Mouse (Mus musculus) CH12.LX (cell line): ENCODE results near the gene Sh3bp5. TPM values are rescaled to one million over a fixed set of nuclear protein-coding genes. Genes with fewer than 3 reads are reported as not detected.

Experiments used
- DNase-seq: peaks from one replicate; pipeline ENCODE4 v3.0.0-alpha.2; 2013; ENCODE audit errors: extremely low read depth
- H3K27ac ChIP-seq: 2 replicates; pipeline ENCODE4 v1.5.1; 2012; ENCODE audit warnings: low read depth, mild to moderate bottlenecking, control low read depth, moderate library complexity; ENCODE audit not compliant: insufficient read depth
- H3K27me3 ChIP-seq: replicated peaks from 2 replicates; pipeline ENCODE3; 2012; ENCODE audit warnings: inconsistent platforms
- H3K36me3 ChIP-seq, 2 experiments: replicated peaks in 1 of 2; 2 replicates each; pipeline versions ENCODE3 to v1.6.1; 2012; ENCODE audit warnings: inconsistent platforms in 1 of 2, low read length in 1 of 2, mild to moderate bottlenecking in 1 of 2, mixed read lengths in 1 of 2, moderate library complexity in 1 of 2; ENCODE audit not compliant: control insufficient read depth in 1 of 2, insufficient read depth in 1 of 2
- H3K4me1 ChIP-seq, 2 experiments: 2 replicates each; pipeline ENCODE4 v1.6.1; 2012; ENCODE audit warnings: inconsistent platforms in 1 of 2, moderate library complexity in 1 of 2; ENCODE audit not compliant: insufficient read depth in 2 of 2, control insufficient read depth in 1 of 2
- H3K4me2 ChIP-seq: 2 replicates; pipeline ENCODE4 v1.6.1; 2012; ENCODE audit warnings: low read depth, mild to moderate bottlenecking, control low read depth; ENCODE audit not compliant: poor library complexity, insufficient read depth, severe bottlenecking
- H3K4me3 ChIP-seq, 3 experiments: fragments of 150-350 bp in 1 of 3; sonication (generic) in 1 of 3; replicated peaks in 1 of 3; 2 replicates each; pipeline versions ENCODE3 to v1.5.1; 2011 to 2012; ENCODE audit warnings: low read depth in 2 of 3, low read length in 2 of 3, mild to moderate bottlenecking in 2 of 3, moderate library complexity in 2 of 3, control low read depth in 1 of 3, improper control_type of control experiment in 1 of 3, inconsistent platforms in 1 of 3, mixed read lengths in 1 of 3; ENCODE audit not compliant: poor library complexity in 1 of 3
- H3K79me2 ChIP-seq: replicated peaks from 2 replicates; pipeline ENCODE4 v1.6.1; 2012; ENCODE audit warnings: mild to moderate bottlenecking, moderate library complexity; ENCODE audit not compliant: control insufficient read depth, poor library complexity, insufficient read depth, severe bottlenecking; ENCODE audit errors: extremely low read depth
- H3K9ac ChIP-seq: 2 replicates; pipeline ENCODE4 v1.6.1; 2012; ENCODE audit warnings: low read depth, mild to moderate bottlenecking, control low read depth, moderate library complexity; ENCODE audit not compliant: insufficient read depth
- H3K9me3 ChIP-seq: replicated peaks from 2 replicates; pipeline ENCODE3; 2012; ENCODE audit warnings: low read length, inconsistent platforms, mixed read lengths
- BHLHE40 ChIP-seq: IDR thresholded peaks from 2 replicates; pipeline ENCODE4 v1.6.1; 2011; ENCODE audit warnings: mild to moderate bottlenecking, low read depth, low read length, improper control_type of control experiment
- CHD1 ChIP-seq: IDR thresholded peaks from 2 replicates; pipeline ENCODE4 v1.6.1; 2012; ENCODE audit warnings: low read depth, low read length, improper control_type of control experiment, inconsistent platforms
- CHD2 ChIP-seq: IDR thresholded peaks from 2 replicates; pipeline ENCODE4 v1.6.1; 2011; ENCODE audit warnings: low read length, improper control_type of control experiment
- ELF1 ChIP-seq: IDR thresholded peaks from 2 replicates; pipeline ENCODE4 v1.6.1; 2014; ENCODE audit warnings: low read depth, mild to moderate bottlenecking, inconsistent platforms, low read length, improper control_type of control experiment
- ETS1 ChIP-seq: conservative IDR thresholded peaks from 2 replicates; pipeline ENCODE4 v1.6.1; 2012; ENCODE audit warnings: low read depth, mild to moderate bottlenecking, inconsistent platforms, low read length, improper control_type of control experiment, moderate library complexity
- GABPA ChIP-seq: IDR thresholded peaks from 2 replicates; pipeline ENCODE4 v1.6.1; 2012; ENCODE audit warnings: low read depth, low read length, improper control_type of control experiment, inconsistent platforms; ENCODE audit not compliant: insufficient replicate concordance
- HCFC1 ChIP-seq: IDR thresholded peaks from 2 replicates; pipeline ENCODE4 v1.6.1; 2012; ENCODE audit warnings: low read depth, mild to moderate bottlenecking, inconsistent platforms, low read length, improper control_type of control experiment
- MAFK ChIP-seq: IDR thresholded peaks from 2 replicates; pipeline ENCODE4 v1.6.1; 2011; ENCODE audit warnings: low read length, improper control_type of control experiment; ENCODE audit not compliant: insufficient replicate concordance
- MEF2A ChIP-seq: IDR thresholded peaks from 2 replicates; pipeline ENCODE4 v1.6.1; 2014; ENCODE audit warnings: low read depth, mild to moderate bottlenecking, inconsistent platforms, low read length, improper control_type of control experiment, borderline replicate concordance
- MXI1 ChIP-seq: IDR thresholded peaks from 2 replicates; pipeline ENCODE4 v1.6.1; 2011; ENCODE audit warnings: mild to moderate bottlenecking, low read depth, low read length, improper control_type of control experiment
- MYC ChIP-seq: IDR thresholded peaks from 2 replicates; pipeline ENCODE4 v1.6.1; 2011; ENCODE audit warnings: low read depth, mild to moderate bottlenecking, improper control_type of control experiment, low read length
- NELFE ChIP-seq: IDR thresholded peaks from 2 replicates; pipeline ENCODE4 v1.6.1; 2011; ENCODE audit warnings: low read depth, low read length, improper control_type of control experiment
- PAX5 ChIP-seq: IDR thresholded peaks from 2 replicates; pipeline ENCODE4 v1.6.1; 2012; ENCODE audit warnings: low read length, inconsistent platforms, mixed read lengths
- POLR2A ChIP-seq: IDR thresholded peaks from 2 replicates; pipeline ENCODE4 v1.6.1; 2011; ENCODE audit warnings: low read depth, mild to moderate bottlenecking, improper control_type of control experiment, low read length
- RAD21 ChIP-seq: IDR thresholded peaks from 2 replicates; pipeline ENCODE4 v1.6.1; 2011; ENCODE audit warnings: low read depth, mild to moderate bottlenecking, low read length, improper control_type of control experiment, moderate library complexity
- RCOR1 ChIP-seq: conservative IDR thresholded peaks from 2 replicates; pipeline ENCODE4 v1.6.1; 2012; ENCODE audit warnings: low read depth, mild to moderate bottlenecking, inconsistent platforms, low read length, improper control_type of control experiment
- SIN3A ChIP-seq: IDR thresholded peaks from 2 replicates; pipeline ENCODE4 v1.6.1; 2012; ENCODE audit warnings: low read length, improper control_type of control experiment, inconsistent platforms
- SMC3 ChIP-seq: IDR thresholded peaks from 2 replicates; pipeline ENCODE4 v1.6.1; 2011; ENCODE audit warnings: low read depth, low read length, improper control_type of control experiment
- USF2 ChIP-seq: conservative IDR thresholded peaks from 2 replicates; pipeline ENCODE4 v1.6.1; 2011; ENCODE audit warnings: low read depth, low read length, improper control_type of control experiment
- ZC3H11A ChIP-seq: IDR thresholded peaks from 2 replicates; pipeline ENCODE4 v1.6.1; 2012; ENCODE audit warnings: low read depth, mild to moderate bottlenecking, inconsistent platforms, low read length, improper control_type of control experiment
- ZKSCAN1 ChIP-seq: IDR thresholded peaks from 2 replicates; pipeline ENCODE4 v1.6.1; 2012; ENCODE audit warnings: low read depth, inconsistent platforms, low read length, improper control_type of control experiment, borderline replicate concordance
- ZNF384 ChIP-seq: IDR thresholded peaks from 2 replicates; pipeline ENCODE4 v1.6.1; 2012; ENCODE audit warnings: low read depth, low read length, improper control_type of control experiment, inconsistent platforms
- dilution Hi-C: fragments of 300-500 bp; cut with MboI; formaldehyde crosslinking; loops from 2 replicates; pipeline ENCODE4 v1.14.3; 2020; ENCODE audit warnings: low sequenced_read_pairs; ENCODE audit not compliant: extremely low pct_unique_long_range_greater_than_20kb, extremely low pct_ligation_motif_present
- in situ Hi-C: fragments of 300-500 bp; cut with MboI; formaldehyde crosslinking; loops from 3 replicates; pipeline ENCODE4 v1.14.3; 2019; ENCODE audit warnings: low sequenced_read_pairs, low pct_ligation_motif_present, low pct_unique_long_range_greater_than_20kb, mixed read lengths
- polyA plus RNA-seq: library from polyadenylated mRNA; unstranded; fragments of >175 nt; gene quantifications from 2 replicates; pipeline ENCODE4 v1.2.1, GENCODE M21; 2012; ENCODE audit warnings: low read depth; ENCODE audit not compliant: insufficient read length
- total RNA-seq, 2 experiments: library from RNA; depleted of rRNA; stranded (reverse); fragments of 300-350 nt in 1 of 2; fragments of >200 nt in 1 of 2; gene quantifications; 2 replicates each; pipeline ENCODE4 v1.2.3; 2012 to 2014

Sh3bp5 gene
- total and polyA plus RNA-seq, 3 experiments: 57.4 to 158 (median 64.6) TPM

GRCm38 (mm10) chr14:31321181-31321580 lies 114.7 kb downstream of the Sh3bp5 start:
- TF ChIP-seq CHD1 (no peak), BHLHE40 (no peak), SMC3 (no peak), MXI1 (no peak), POLR2A (no peak), SIN3A (no peak), ZC3H11A (no peak), ZNF384 (no peak), GABPA (no peak), MYC (no peak), USF2 (no peak), RAD21 (no peak), ETS1 (no peak), CHD2 (no peak), ZKSCAN1 (no peak), MAFK (no peak), RCOR1 (no peak), ELF1 (no peak), PAX5 (no peak)
- no peak for DNase-seq
- Histone ChIP-seq H3K27me3 (no peaks in the 10 kb centered on the region), H3K36me3 (no peaks in the 10 kb centered on the region), H3K9me3 (no peaks in the 10 kb centered on the region), H3K4me1 (peaks cover 4 to 24% of the 10 kb centered on the region in 2 experiments; a peak in 3 of 4 replicates), H3K27ac (no peak overlapping the region), H3K4me2 (no peak overlapping the region), H3K79me2 (no peaks in the 10 kb centered on the region), H3K4me3 (no peak overlapping the region), H3K9ac (no peak overlapping the region)
- in situ Hi-C loops (no loop called here), dilution Hi-C loops (no loop called here)

- no peak overlapping the region for H3K4me3 ChIP-seq
- dilution Hi-C loops: no loop called here
- no peaks in the 10 kb centered on the region for H3K27me3 ChIP-seq
- TF ChIP-seq NELFE (no peak), ETS1 (no peak), ZKSCAN1 (no peak), MEF2A (no peak), RCOR1 (no peak), CHD2 (no peak), HCFC1 (no peak), MXI1 (no peak)
- TF ChIP-seq, all 38 proteins: peak for 0
- in situ Hi-C loops: loop anchor here (5.0 kb wide), 1 partner anchor 47 kb away; no protein-coding TSS in a partner anchor
- H3K9ac ChIP-seq: no peak overlapping the region
- no peaks in the 10 kb centered on the region for H3K9me3 ChIP-seq
- no peak for DNase-seq
- peaks cover 4 to 33% of the 10 kb centered on the region in 2 experiments; a peak in 3 of 4 replicates for H3K4me1 ChIP-seq
- H3K36me3 ChIP-seq: no peaks in the 10 kb centered on the region
- no peak overlapping the region for H3K4me2 ChIP-seq
- no peaks in the 10 kb centered on the region for H3K79me2 ChIP-seq
- no peak overlapping the region for H3K27ac ChIP-seq
Measured at GRCm38 (mm10) chr14:31319546-31319945, 116.3 kb downstream of the Sh3bp5 start.
